Mouse (Mus musculus) kidney, adult 2 months (tissue): ENCODE data around the gene Grin2d.

Experiments used
- CTCF ChIP-seq: fragments of 200-500 bp; conservative IDR thresholded peaks from 2 replicates; pipeline ENCODE4 v1.5.1; 2011; ENCODE audit warnings: low read depth, mild to moderate bottlenecking, control low read depth, low read length, moderate library complexity, mixed read lengths; ENCODE audit not compliant: insufficient read depth, insufficient read length
- POLR2A ChIP-seq: fragments of 200-500 bp; IDR thresholded peaks from one replicate; pipeline ENCODE4 v1.6.1; 2011; ENCODE audit warnings: low read depth, low read length, control low read depth

DNA sequence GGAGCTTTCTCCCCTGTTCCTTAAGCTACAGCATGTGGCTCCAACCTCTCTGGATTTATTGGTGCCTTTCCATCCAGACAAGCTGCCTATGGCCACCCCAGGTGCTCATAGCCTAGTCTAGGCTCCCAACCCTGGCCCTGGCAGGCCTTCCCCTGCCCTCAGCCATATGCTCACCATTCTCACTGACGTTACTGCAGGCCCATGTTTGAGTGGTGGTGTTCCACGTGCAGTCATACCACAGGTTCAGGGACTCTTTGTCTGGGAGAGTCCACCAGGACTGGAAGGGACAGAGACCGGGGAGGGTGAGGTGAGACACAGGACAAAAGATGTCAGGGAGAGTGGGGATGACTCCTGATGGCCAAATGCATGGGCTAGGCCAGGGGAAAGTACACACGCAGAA lies 41.6 kb upstream of the Grin2d start:
- TF ChIP-seq CTCF (no peak), POLR2A (no peak)
